Mouse (Mus musculus) layer of hippocampus, postnatal 10 days (tissue): Measurements from ENCODE around the gene Papolb. TPM values are rescaled to one million over a fixed set of nuclear protein-coding genes. Genes with fewer than 3 reads are reported as not detected.

Experiments used
- DNase-seq, 2 experiments: peaks; one replicate each; pipeline ENCODE4 v3.0.0; 2021; ENCODE audit warnings: low spot score in 2 of 2
- long read RNA-seq: library from polyadenylated mRNA; stranded (forward); transcript quantifications from one replicate; pipeline ENCODE4 v2.0.0, GENCODE M21; 2023
- total RNA-seq, 2 experiments: library from RNA; stranded (reverse); gene quantifications; 2 replicates each; pipeline ENCODE4 v1.2.3; 2021

Papolb gene
- under 1 TPM; 0.67 to 0.85 TPM for total RNA-seq
- long read RNA-seq = 0 reads

DNA sequence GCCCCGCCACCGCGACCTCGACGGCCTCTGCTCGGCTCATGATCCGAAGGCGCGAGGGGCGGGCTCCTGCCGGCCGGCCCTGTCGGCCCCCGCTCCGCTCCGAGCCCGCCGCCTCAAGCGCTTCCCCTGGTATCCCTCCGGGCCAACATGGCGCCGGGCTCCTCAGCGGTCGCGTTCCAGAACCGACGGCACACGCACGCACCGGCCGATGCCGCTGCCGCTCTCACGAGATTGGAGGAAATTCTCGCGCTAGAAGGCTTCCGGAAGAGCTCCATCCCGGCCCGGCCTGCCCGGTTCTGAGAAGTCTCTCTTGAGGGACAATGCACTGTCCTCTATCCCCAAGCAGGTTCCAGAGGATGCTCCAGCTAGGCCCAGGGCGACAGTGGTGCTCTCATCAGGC is at the start of gene Papolb:
Gene Papolb (minus strand): TSS at position 162 of the 400 bp plus-strand sequence.
- DNase-seq = no peak

GRCm38 (mm10) chr5:142578192-142578591 is 48.3 kb upstream of the Papolb start:
- no peak for DNase-seq

DNA sequence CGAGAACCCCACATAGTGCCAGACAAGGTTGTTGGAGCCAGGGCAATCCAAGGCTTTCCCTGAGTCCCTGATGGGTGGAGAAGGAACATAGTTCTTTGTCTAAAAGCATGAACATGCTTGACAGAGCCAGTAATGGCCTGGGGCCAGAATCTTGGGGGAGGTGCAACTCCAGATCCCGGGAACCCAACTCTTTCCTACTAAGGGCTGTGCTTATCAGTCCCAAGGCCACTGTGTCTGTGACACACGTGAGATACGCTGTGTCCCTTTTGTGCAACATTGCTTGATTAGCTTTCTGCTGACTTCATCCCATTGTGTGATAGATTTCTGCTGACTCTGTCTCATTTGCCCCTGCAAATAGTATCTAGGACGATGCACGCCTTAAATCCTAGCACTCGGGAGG is 47.0 kb upstream of the Papolb start:
- no peak for DNase-seq

DNA sequence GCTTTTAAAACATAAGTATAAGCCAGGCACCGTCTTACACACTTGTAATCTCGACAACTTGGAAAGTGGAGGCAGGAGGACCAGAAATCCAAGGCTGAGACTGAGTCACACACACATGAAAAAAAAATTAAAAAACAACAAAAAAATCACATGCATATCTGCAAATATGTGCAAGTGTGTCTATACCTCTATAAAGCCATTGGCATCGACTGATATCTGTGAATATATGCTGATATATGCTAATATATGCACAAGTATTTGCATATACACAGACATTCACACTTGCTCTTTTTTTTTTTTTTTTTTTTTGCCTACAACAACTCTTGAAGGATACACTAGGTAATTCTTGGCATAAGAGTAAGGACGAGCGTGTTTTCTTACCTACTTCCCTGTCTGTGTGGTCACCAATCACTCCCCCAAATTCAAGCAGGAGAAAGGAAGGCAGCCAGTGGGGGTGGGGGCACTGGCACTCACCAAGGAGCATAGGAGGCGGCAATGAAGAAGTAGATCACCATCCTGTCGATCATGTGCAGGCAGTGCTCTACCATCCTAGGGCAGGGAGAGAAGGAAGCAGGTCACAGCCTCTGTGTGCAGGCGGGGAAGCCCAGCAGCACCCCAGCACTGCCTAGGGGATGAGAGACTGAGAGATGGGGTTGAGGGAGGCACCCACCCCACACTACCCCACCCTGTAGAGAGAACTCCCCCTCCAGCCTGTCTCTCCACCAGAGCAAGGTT is 44.6 kb upstream of the Papolb start:
- DNase-seq = no peak

- DNase-seq = no peak
Measured at GRCm38 (mm10) chr5:142564606-142565005, 34.7 kb upstream of the Papolb start.

DNA sequence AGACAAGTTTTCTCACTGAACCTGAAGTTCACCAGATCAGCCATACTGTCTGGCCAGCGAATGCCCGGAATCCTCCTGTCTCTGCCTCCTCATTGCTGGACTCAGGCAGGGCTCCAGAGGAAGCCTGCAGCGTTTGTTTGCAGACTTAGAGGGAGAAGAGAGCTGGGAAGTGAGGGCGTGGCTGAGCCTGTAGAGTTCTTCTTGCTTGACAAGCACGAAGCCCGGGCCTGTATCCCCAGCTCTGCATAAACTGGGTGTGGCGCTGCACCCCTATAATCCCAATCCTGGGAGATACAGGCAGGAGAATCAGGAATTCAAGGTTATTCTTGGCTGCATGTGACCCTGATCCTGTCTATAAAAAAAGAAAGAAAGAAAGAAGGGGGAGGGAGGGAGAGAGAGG is 30.4 kb upstream of the Papolb start:
- DNase-seq = no peak

- DNase-seq = peak; percentile 94 to 95
Measured at GRCm38 (mm10) chr5:142557397-142558067, 27.7 kb upstream of the Papolb start.

DNA sequence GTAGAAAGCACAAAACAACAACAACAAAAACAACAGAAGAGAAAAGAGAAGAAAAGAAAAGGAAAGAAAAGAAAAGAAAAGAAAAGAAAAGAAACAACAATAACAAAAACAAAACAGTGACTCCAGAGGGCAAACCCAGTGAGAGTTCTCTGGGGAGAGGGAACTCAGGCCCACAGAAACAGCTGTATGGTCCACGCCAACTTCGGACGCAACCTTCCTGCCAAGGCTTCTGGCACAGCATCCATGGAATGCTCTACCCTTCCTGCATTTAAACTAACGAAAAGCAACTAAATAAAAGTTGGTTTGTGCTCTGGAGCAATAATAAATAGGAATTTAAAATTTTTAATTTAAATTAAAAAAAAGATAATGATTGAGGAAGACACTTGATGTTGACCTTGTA is 26.8 kb upstream of the Papolb start:
- no peak for DNase-seq

- DNase-seq = no peak
Measured at GRCm38 (mm10) chr5:142555866-142556265, 26.0 kb upstream of the Papolb start.

DNA sequence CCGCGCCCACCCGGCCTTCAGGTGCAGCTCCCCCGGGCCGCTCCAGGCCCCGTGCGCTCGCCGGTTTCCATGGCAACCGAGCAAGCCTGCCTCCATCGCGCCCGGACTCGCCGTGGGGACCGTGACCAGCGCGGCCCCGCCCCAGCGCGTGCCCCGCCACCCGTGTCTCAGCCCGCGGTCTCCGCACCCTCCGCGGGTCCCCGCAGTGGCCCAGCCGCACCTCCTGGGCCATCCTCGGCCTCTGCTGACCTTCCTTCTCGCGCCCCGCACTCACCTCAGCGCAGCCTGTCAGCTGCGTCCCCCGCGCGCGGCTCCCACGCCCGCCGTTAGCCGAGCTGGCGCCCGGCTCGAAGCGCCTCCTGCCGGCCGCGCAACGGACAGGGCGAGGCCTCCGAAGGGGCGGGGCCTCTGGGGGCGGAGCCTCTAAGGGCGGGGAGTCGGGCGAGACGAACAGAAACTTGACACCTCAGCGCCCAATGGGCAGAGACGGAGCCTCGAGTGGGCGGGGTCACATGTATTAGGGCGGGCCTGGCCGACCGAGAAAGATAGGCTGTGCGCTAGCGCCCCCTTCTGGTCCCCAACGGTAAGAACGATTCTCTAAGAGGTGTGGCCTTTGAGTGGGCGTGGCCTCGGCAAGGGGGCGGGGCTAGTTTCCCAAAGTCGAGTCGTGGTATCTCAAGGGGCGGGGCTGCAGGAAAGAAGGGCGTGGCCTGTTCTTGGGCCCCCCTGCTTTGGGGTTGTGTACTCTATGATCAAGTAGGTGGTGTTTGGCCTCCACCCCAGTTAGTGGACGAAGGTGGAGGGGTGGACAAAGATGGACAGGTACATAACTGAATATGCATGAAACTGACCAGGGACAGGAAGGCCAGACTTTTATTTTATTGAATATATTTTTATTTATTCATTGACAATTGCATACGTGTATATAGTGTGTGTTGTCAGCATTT is 21.1 kb upstream of the Papolb start, which contains the start of gene Radil:
Gene Radil (minus strand): TSS at position 393 of the 947 bp plus-strand sequence.
- peak; percentile 99 for DNase-seq

- peak; percentile 47 to 49 for DNase-seq
Measured at GRCm38 (mm10) chr5:142549961-142550705, 20.3 kb upstream of the Papolb start.

DNA sequence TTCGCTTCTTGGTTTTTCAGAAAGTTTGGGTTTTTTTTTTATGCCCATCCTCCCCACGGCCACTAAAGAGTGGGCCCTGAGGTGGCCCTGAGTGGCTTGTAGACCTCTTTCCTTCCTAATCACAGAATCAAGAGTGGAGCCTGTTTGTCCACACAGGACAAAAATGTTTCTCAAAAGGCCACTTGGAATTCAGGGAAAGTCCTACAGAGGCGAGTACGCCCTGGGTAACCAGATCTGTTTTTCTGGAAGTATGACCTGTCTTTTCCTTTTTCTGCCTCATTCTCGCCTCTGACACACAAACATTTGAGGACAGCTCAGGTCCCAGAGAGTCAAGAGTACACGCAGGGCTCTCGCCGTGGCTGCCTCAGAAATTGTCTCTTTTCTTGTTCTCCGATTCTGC is 19.6 kb upstream of the Papolb start:
- DNase-seq = no peak

DNA sequence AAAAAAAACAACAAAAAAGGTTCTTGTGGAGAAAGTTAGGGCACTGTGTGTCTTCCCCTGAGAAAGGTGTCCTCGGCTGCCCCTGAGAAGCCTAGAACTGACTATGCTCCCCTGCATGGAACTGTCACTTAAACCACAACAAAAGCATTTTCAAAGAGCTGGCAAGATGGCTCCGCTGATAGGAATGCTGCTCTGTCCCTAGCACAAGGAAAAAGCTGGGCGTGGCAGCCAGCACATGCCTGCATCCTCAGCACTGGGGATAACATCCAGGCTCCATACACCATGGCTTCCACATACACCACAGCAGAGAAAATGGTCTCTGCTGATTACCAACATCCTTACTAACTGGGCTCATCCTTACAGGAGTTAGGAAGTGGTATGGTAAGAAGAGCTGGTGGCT is 17.2 kb upstream of the Papolb start:
- DNase-seq = no peak

- DNase-seq = no peak
Measured at GRCm38 (mm10) chr5:142546344-142546743, 16.5 kb upstream of the Papolb start.

DNA sequence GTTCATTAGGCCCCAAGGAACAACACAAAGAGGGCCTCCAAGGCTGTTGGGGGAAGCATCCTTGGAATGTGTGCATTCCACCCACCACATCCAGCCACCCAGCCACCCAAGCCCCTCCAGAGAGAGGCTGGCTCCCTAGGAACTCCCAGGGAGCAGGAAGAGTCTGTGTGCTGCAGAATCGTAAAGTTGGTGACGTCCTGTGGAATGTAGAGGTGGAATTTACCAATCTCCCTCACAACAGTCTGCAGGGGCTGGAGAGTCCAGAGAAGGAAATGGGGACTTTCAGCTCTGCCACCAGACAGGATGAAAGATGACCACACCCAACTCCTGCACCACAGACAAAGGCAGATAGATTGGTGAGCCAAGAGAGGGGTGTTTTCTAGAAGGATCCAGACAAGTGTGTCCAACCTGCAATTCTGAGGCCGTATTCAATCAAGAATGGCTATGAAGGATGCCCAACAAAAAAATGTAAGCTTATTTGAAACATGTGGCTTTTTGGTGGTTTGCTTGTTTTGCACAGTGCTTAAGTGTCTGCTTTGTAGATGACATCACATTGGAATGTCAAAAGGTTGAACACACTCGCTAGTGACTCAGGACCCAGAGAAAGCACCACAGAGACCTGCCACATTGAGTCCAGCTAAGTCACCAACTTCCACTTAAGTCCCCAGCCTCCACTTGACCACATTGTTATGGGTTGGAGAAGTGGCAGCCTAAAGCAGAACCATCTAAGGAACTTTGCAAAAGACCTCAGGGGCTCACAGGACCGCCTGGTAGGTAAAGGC is 15.3 kb upstream of the Papolb start:
- DNase-seq = no peak

- DNase-seq = no peak
Measured at GRCm38 (mm10) chr5:142537286-142537685, 7.4 kb upstream of the Papolb start.

DNA sequence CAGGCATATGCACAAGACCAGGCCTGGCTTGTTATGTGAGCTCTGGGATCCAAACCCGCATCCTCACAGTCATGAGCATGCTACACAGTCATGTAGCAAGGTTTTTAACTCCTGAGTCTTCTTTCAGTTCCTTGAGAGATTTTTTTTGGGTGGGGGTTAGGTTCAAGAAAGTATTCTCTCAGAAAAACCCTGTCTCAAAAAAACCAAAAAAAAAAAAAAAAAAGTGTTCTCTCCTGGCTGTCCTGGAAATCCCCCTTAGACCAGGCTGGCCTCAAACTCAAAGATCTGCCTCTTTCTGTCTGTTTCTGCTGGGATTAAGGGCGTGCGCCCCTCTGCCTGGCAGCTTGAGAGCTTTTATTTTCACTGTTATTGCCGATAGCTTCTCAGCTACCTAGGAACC is 5.5 kb upstream of the Papolb start:
- DNase-seq = no peak

DNA sequence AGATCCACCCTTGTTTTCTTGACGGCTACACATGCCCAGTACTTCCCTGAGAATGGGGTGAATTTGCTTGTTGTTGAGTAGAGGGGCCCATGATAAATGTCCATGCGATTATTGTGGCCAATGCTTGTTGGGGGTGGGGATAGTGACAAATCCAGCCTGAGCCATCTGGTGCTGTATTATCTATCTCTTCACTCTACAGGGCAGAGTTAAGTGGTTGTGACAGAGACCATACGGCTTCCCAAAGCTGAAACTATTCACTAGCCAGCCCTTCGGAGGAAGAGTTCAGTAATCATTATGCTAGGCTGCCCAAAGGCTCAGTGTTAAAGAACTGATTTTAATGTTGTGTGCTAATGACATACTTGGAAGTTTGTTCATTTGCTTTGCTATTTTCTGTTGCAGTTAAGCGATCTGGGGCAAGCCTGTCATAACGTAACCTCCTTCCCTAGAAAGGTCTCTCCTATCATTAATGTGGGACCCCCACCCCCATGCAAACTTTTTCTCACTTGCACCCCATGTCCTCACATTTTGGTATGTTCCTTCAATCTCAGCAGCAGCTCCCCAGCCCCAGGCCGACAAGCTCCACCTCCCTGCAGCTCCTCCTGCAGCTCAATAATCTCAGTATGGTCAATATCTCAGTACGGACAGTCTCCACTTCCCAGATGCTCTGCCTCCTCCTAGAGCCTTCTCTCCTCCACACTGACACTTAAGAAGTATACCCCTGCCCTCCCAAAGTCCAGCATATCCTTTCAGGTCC is 5.0 kb downstream of the Papolb start:
- no peak for DNase-seq

- no peak for DNase-seq
Measured at GRCm38 (mm10) chr5:142521195-142521866, 8.5 kb downstream of the Papolb start.
